Mouse (Mus musculus) liver, adult 2 months (tissue): Measurements from ENCODE around the gene Dstyk.

Experiments used
- CTCF ChIP-seq: fragments of 200-500 bp; IDR thresholded peaks from 2 replicates; pipeline ENCODE4 v1.5.1; 2011; ENCODE audit warnings: low read depth, low read length, control low read depth
- POLR2A ChIP-seq: fragments of 200-500 bp; IDR thresholded peaks from 2 replicates; pipeline ENCODE4 v1.6.1; 2011; ENCODE audit warnings: low read length, control low read depth; ENCODE audit not compliant: insufficient read depth; ENCODE audit errors: extremely low read depth

- TF ChIP-seq CTCF, result no peak
- no peak for TF ChIP-seq POLR2A
Observed at GRCm38 (mm10) chr1:132376211-132377054, 40.9 kb upstream of the Dstyk start.
